Mouse (Mus musculus) G1E (cell line): ENCODE data around the gene Ankrd39. TPM values are rescaled to one million over a fixed set of nuclear protein-coding genes. Genes with fewer than 3 reads are reported as not detected.

Experiments used
- ATAC-seq: 2 replicates; pipeline ENCODE4 v1.8.0; 2016; ENCODE audit warnings: mild to moderate bottlenecking; ENCODE audit not compliant: insufficient number of reproducible peaks, poor library complexity, low FRiP score, severe bottlenecking; ENCODE audit errors: extremely low read depth
- DNase-seq: peaks from one replicate; pipeline ENCODE4 v3.0.0; 2012; ENCODE audit warnings: low spot score
- H3K27me3 ChIP-seq: 2 replicates; pipeline ENCODE4 v1.6.1; 2012; ENCODE audit warnings: mild to moderate bottlenecking, low read length, inconsistent platforms; ENCODE audit not compliant: insufficient read depth
- H3K36me3 ChIP-seq: replicated peaks from 2 replicates; pipeline ENCODE3; 2012; ENCODE audit warnings: mild to moderate bottlenecking, inconsistent platforms
- H3K4me1 ChIP-seq: 2 replicates; pipeline ENCODE4 v1.6.1; 2012; ENCODE audit warnings: low read depth, low read length, inconsistent platforms, mixed read lengths; ENCODE audit not compliant: insufficient read depth
- H3K4me3 ChIP-seq: 2 replicates; pipeline ENCODE4 v1.5.1; 2012; ENCODE audit warnings: low read depth, mild to moderate bottlenecking, inconsistent platforms, low read length, moderate library complexity, mixed read lengths
- H3K9me3 ChIP-seq: replicated peaks from 2 replicates; pipeline ENCODE4 v1.6.1; 2012; ENCODE audit warnings: inconsistent platforms
- CTCF ChIP-seq: IDR thresholded peaks from 2 replicates; pipeline ENCODE4 v1.5.1; 2012; ENCODE audit warnings: low read depth, low read length, inconsistent platforms, mixed read lengths
- GATA1 ChIP-seq: IDR thresholded peaks from 2 replicates; pipeline ENCODE4 v1.6.1; 2012; ENCODE audit warnings: borderline replicate concordance, low read length, inconsistent platforms, mixed read lengths
- GATA2 ChIP-seq: IDR thresholded peaks from 2 replicates; pipeline ENCODE4 v1.6.1; 2012; ENCODE audit warnings: low read depth, low read length, inconsistent platforms, borderline replicate concordance
- POLR2AphosphoS5 ChIP-seq: IDR thresholded peaks from 2 replicates; pipeline ENCODE4 v1.6.1; 2012; ENCODE audit warnings: low read depth, low read length, inconsistent platforms; ENCODE audit not compliant: insufficient replicate concordance
- TAL1 ChIP-seq: conservative IDR thresholded peaks from 2 replicates; pipeline ENCODE4 v1.6.1; 2012; ENCODE audit warnings: low read depth, low read length, inconsistent platforms, mixed read lengths
- polyA plus RNA-seq: library from polyadenylated mRNA; stranded (reverse); fragments of >175 nt; gene quantifications from 2 replicates; pipeline ENCODE4 v1.2.3, GENCODE M21; 2012
- total RNA-seq, 2 experiments: library from RNA; stranded (forward) in 1 of 2; stranded (reverse) in 1 of 2; fragments of 200-1000 nt in 1 of 2; fragments of >200 nt in 1 of 2; fragmentation: Nextera tagmentation in 1 of 2; gene quantifications; 2 replicates each; pipeline ENCODE4 v1.2.3; 2014 to 2017

Ankrd39 gene
- total and polyA plus RNA-seq, 3 experiments = 12.3 to 15.7 (median 15.7) TPM

- DNase-seq = no peak
- Histone ChIP-seq H3K36me3 (no peaks in the 10 kb centered on the region), H3K27me3 (peaks cover 51% of the 10 kb centered on the region), H3K9me3 (no peaks in the 10 kb centered on the region), H3K4me3 (no peak overlapping the region), H3K4me1 (no peaks in the 10 kb centered on the region)
- TF ChIP-seq POLR2AphosphoS5 (no peak), TAL1 (no peak), GATA1 (no peak), GATA2 (no peak), CTCF (no peak)
- no peak for ATAC-seq
These were observed 21.5 kb upstream of the Ankrd39 start for GRCm38 (mm10) chr1:36568776-36569175.

GRCm38 (mm10) chr1:36567818-36568603, 20.8 kb upstream of the Ankrd39 start:
- H3K4me3 ChIP-seq = no peak overlapping the region
- no peak for TF ChIP-seq TAL1
- TF ChIP-seq CTCF = no peak
- no peak for TF ChIP-seq GATA1
- no peak for TF ChIP-seq GATA2
- TF ChIP-seq POLR2AphosphoS5 = no peak
- H3K4me1 ChIP-seq = no peaks in the 10 kb centered on the region
- DNase-seq = no peak
- no peak for ATAC-seq
- H3K27me3 ChIP-seq = peaks cover 47% of the 10 kb centered on the region
- H3K9me3 ChIP-seq = no peaks in the 10 kb centered on the region
- H3K36me3 ChIP-seq = no peaks in the 10 kb centered on the region

GRCm38 (mm10) chr1:36566425-36566824, 19.2 kb upstream of the Ankrd39 start:
- ATAC-seq (no peak), DNase-seq (no peak)
- TF ChIP-seq POLR2AphosphoS5 = no peak
- TF ChIP-seq TAL1 = no peak
- no peak for TF ChIP-seq GATA1
- no peak for TF ChIP-seq GATA2
- TF ChIP-seq CTCF = no peak
- Histone ChIP-seq H3K4me3 (no peak overlapping the region), H3K27me3 (peaks cover 42% of the 10 kb centered on the region), H3K36me3 (no peaks in the 10 kb centered on the region), H3K4me1 (no peaks in the 10 kb centered on the region), H3K9me3 (no peaks in the 10 kb centered on the region)

- ATAC-seq (no peak), DNase-seq (no peak)
- Histone ChIP-seq H3K4me3 (no peak overlapping the region), H3K9me3 (no peaks in the 10 kb centered on the region), H3K4me1 (no peaks in the 10 kb centered on the region), H3K36me3 (no peaks in the 10 kb centered on the region), H3K27me3 (peaks cover 49% of the 10 kb centered on the region)
- no peak for TF ChIP-seq CTCF
- no peak for TF ChIP-seq GATA2
- TF ChIP-seq GATA1 = no peak
- TF ChIP-seq POLR2AphosphoS5 = no peak
- TF ChIP-seq TAL1 = no peak
These were observed 16.9 kb upstream of the Ankrd39 start for GRCm38 (mm10) chr1:36564101-36564500.

- H3K4me3 ChIP-seq = no peak overlapping the region
- no peaks in the 10 kb centered on the region for H3K36me3 ChIP-seq
- TF ChIP-seq TAL1 = no peak
- TF ChIP-seq POLR2AphosphoS5 = no peak
- TF ChIP-seq CTCF = no peak
- TF ChIP-seq GATA1 = no peak
- no peak for TF ChIP-seq GATA2
- no peak for DNase-seq
- no peak for ATAC-seq
- no peaks in the 10 kb centered on the region for H3K4me1 ChIP-seq
- peaks cover 54% of the 10 kb centered on the region for H3K27me3 ChIP-seq
- H3K9me3 ChIP-seq = no peaks in the 10 kb centered on the region
These were observed 16.4 kb upstream of the Ankrd39 start for GRCm38 (mm10) chr1:36563632-36564031.

GRCm38 (mm10) chr1:36563197-36563596, 16.0 kb upstream of the Ankrd39 start:
- no peak for TF ChIP-seq TAL1
- TF ChIP-seq GATA2 = no peak
- Histone ChIP-seq H3K4me3 (no peak overlapping the region), H3K9me3 (no peaks in the 10 kb centered on the region), H3K4me1 (no peaks in the 10 kb centered on the region), H3K36me3 (no peaks in the 10 kb centered on the region), H3K27me3 (peaks cover 56% of the 10 kb centered on the region)
- DNase-seq = no peak
- ATAC-seq = no peak
